In genomic region chr1:87684071-87684470, GRCm38 (mm10) we compare ENCODE assay signal across 27 mouse cellular contexts.
"Had no signal": no experiment of that assay in that cellular context is flagged by ENCODE, and none has a peak within 500 bp of the region (broad histone marks: within the 10 kb centered on the region; RNA-seq: fewer than 3 reads in every experiment).

No protein-coding gene starts in this region.

- H3K4me3 ChIP-seq: heart, embryonic 12.5 days; heart, embryonic 13.5 days; heart, embryonic 15.5 days; hindbrain, embryonic 10.5 days; hindbrain, embryonic 12.5 days; hindbrain, embryonic 13.5 days; hindbrain, embryonic 15.5 days; intestine, embryonic 15.5 days; kidney, embryonic 15.5 days; layer of hippocampus, adult 2 months had no signal

- DNase-seq: heart, postnatal 10 days; heart, postnatal 14 days; heart, postnatal 36 days; heart, postnatal 4 days; kidney, adult 11 months; kidney, adult 18-20 months; kidney, adult 2 months; kidney, adult 8-10 months; kidney, adult 9 months; kidney, postnatal 10 days; kidney, postnatal 14 days; kidney, postnatal 25 days; kidney, postnatal 36 days; kidney, postnatal 4 days had no signal

- H3K4me1 ChIP-seq: heart, embryonic 12.5 days; heart, embryonic 13.5 days; heart, embryonic 15.5 days; hindbrain, embryonic 10.5 days; hindbrain, embryonic 12.5 days; hindbrain, embryonic 13.5 days; hindbrain, embryonic 15.5 days; intestine, embryonic 15.5 days; kidney, embryonic 15.5 days had no signal

- H3K9me3 ChIP-seq: heart, embryonic 13.5 days; heart, embryonic 15.5 days; hindbrain, embryonic 10.5 days; hindbrain, embryonic 12.5 days; hindbrain, embryonic 13.5 days; hindbrain, embryonic 15.5 days; intestine, embryonic 15.5 days had no signal

- H3K27ac ChIP-seq: heart, embryonic 13.5 days; heart, embryonic 15.5 days; hindbrain, embryonic 10.5 days; hindbrain, embryonic 12.5 days; hindbrain, embryonic 13.5 days; hindbrain, embryonic 14.5 days; hindbrain, embryonic 15.5 days; hindbrain, postnatal 0 days; intestine, embryonic 15.5 days; kidney, embryonic 15.5 days; kidney, postnatal 0 days had no signal

- H3K27me3 ChIP-seq: heart, embryonic 12.5 days; heart, embryonic 15.5 days; hindbrain, embryonic 12.5 days; hindbrain, embryonic 13.5 days; hindbrain, embryonic 15.5 days; intestine, embryonic 15.5 days; kidney, embryonic 15.5 days had no signal

- H3K36me3 ChIP-seq: heart, embryonic 15.5 days; hindbrain, embryonic 10.5 days; hindbrain, embryonic 12.5 days; hindbrain, embryonic 13.5 days; hindbrain, embryonic 15.5 days; intestine, embryonic 15.5 days; kidney, embryonic 15.5 days had no signal
